Mouse (Mus musculus): ENCODE results near the gene Mapk6. TPM values are rescaled to one million over a fixed set of nuclear protein-coding genes. Genes with fewer than 3 reads are reported as not detected.
A peak's percentile ranks its signal among the peaks of the same experiment; 100 is the strongest.
"Not testable (repeated sequence)": the region's sequence is repeated elsewhere in the genome, so short reads cannot be mapped to it uniquely, and the experiment has no call there.

Gene Mapk6
- polyA plus RNA-seq, 1 experiment from 2014 or later, result 66.3 TPM

DNA sequence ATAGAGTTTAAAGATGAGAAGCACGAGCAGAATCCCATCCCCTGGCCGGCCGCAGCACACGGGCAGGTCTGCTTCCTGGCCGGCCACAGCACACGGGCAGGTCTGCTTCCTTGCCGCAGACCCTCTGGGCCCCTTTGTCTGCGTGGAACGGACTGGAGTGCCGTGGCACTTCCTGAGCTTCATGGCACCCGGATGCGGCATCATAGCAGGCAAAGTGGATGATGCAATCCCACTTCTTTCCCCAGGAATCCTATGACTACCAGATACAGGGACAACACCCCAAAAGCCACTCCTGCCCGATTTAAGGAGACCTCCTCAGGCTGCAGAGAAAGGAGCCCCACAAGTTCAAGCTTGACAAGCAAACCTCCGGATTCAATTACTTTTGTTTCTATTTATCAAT, 27.0 kb downstream of the Mapk6 start:
- H3K27me3 ChIP-seq (replicated peaks; ENCODE audit: control insufficient read depth, insufficient read depth, low read length), result no peaks in the 10 kb centered on the region
- H3K27ac ChIP-seq (ENCODE audit: low read depth), result no peak overlapping the region
- H3K9me3 ChIP-seq (ENCODE audit: control insufficient read depth, low read length), result no peaks in the 10 kb centered on the region
- ATAC-seq (replicated peaks; ENCODE audit: low FRiP score, low TSS enrichment, low read depth), result no peak
- DNase-seq (ENCODE audit: low spot score), result no peak
- H3K9ac ChIP-seq (ENCODE audit: low read length), result no peak overlapping the region
- H3K4me1 ChIP-seq (replicated peaks; ENCODE audit: control insufficient read depth, insufficient read depth, low read length), result no peaks in the 10 kb centered on the region
- WGBS, result 93% methylated on average over 14 of the region's 14 CpGs
- no peak overlapping the region for H3K4me3 ChIP-seq (ENCODE audit: low read depth, low read length)
- no peak overlapping the region for H3K4me2 ChIP-seq (ENCODE audit: low read length)
- peaks cover 22% of the 10 kb centered on the region for H3K36me3 ChIP-seq (ENCODE audit: control insufficient read depth, insufficient read depth, low read length)

DNA sequence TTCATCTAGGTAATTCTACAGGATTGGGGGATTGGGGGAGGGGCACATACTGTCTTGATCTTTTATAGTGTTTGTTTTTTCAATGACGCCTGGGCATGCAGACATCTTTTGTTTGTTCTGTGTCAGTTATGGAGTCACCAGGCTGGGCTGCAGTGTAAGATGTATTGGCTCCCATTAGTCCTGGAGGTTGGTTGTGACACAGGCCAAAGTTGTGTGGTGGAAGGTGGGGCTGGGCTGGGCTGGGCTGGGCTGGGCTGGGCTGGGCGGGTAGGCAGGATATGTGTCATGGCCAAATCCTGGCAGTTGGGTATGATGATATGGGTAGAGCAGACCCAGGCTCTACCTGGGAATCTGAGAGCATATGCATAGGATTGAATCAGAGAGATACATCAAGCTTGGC, 31.0 kb downstream of the Mapk6 start:
- H3K4me3 ChIP-seq (ENCODE audit: low read depth, low read length), result no peak overlapping the region
- WGBS, result 75% methylated on average over 2 of the region's 2 CpGs

DNA sequence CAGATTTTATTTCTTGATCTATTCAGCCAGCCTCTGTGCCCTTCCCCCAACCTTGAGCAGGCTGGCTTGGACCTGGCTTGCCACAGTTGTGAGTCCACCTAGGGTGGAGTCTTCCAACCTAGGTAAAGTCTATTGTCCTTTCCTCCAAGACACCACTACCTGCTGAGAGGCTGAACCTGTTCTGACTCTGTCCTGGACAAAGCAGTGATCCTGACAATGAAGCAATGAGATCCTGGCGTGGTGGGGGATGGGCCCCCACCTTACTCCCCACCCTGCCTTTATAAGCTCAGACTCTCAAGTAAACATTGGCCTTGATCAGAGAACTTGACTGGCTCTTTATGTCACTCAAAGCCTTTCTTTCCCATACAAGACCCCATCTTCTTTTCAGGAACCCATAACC, 33.4 kb downstream of the Mapk6 start:
- ATAC-seq (replicated peaks; ENCODE audit: low FRiP score, low TSS enrichment, low read depth), result no peak
- 73% methylated on average over 1 of the region's 1 CpGs for WGBS

More for the DNA sequence above, 31.0 kb downstream of the Mapk6 start:
- Histone ChIP-seq H3K4me1 (replicated peaks; ENCODE audit: control insufficient read depth, insufficient read depth, low read length) (no peaks in the 10 kb centered on the region), H3K9ac (ENCODE audit: low read length) (no peak overlapping the region), H3K27me3 (replicated peaks; ENCODE audit: control insufficient read depth, insufficient read depth, low read length) (no peaks in the 10 kb centered on the region), H3K36me3 (ENCODE audit: control insufficient read depth, insufficient read depth, low read length) (no peaks in the 10 kb centered on the region), H3K4me2 (ENCODE audit: low read length) (no peak overlapping the region), H3K27ac (ENCODE audit: low read depth) (no peak overlapping the region), H3K9me3 (ENCODE audit: control insufficient read depth, low read length) (no peaks in the 10 kb centered on the region)
- no peak for DNase-seq (ENCODE audit: low spot score)
- 0 out of 2 replicates have a peak, but pooled peaks have one; percentile 27 for ATAC-seq (replicated peaks; ENCODE audit: low FRiP score, low TSS enrichment, low read depth)

DNA sequence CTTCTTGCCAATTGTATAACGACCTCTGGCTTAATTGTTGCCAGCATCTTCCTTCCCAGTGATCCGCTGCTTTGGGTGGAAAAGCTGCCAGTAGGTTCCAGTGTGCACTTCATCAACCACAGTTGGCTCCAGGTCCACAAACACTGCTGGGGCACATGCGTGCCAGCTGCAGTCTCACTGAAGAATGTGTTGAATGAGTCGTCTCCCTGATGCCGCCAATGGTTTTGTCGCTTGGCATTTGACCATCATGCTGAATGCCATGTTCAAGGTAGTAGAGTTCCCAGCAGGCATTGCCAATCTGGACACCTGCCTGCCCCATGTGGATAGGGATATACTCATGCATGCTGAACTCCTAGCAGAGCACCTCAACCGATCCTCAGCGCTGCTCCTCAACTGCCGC, 34.2 kb downstream of the Mapk6 start:
- Histone ChIP-seq H3K4me2 (ENCODE audit: low read length) (no peak overlapping the region), H3K4me3 (ENCODE audit: low read depth, low read length) (no peak overlapping the region), H3K4me1 (replicated peaks; ENCODE audit: control insufficient read depth, insufficient read depth, low read length) (no peaks in the 10 kb centered on the region), H3K9ac (ENCODE audit: low read length) (no peak overlapping the region), H3K36me3 (ENCODE audit: control insufficient read depth, insufficient read depth, low read length) (no peaks in the 10 kb centered on the region), H3K27ac (ENCODE audit: low read depth) (no peak overlapping the region), H3K27me3 (replicated peaks; ENCODE audit: control insufficient read depth, insufficient read depth, low read length) (no peaks in the 10 kb centered on the region), H3K9me3 (ENCODE audit: control insufficient read depth, low read length) (no peaks in the 10 kb centered on the region)
- ATAC-seq (replicated peaks; ENCODE audit: low FRiP score, low TSS enrichment, low read depth), result no peak
- DNase-seq (ENCODE audit: low spot score), result no peak
- WGBS, result 94% methylated on average over 9 of the region's 9 CpGs

More for the DNA sequence above, 33.4 kb downstream of the Mapk6 start:
- H3K9ac ChIP-seq (ENCODE audit: low read length), result no peak overlapping the region
- no peak overlapping the region for H3K27ac ChIP-seq (ENCODE audit: low read depth)
- no peaks in the 10 kb centered on the region for H3K27me3 ChIP-seq (replicated peaks; ENCODE audit: control insufficient read depth, insufficient read depth, low read length)
- DNase-seq (ENCODE audit: low spot score), result no peak
- no peak overlapping the region for H3K4me3 ChIP-seq (ENCODE audit: low read depth, low read length)
- no peaks in the 10 kb centered on the region for H3K36me3 ChIP-seq (ENCODE audit: control insufficient read depth, insufficient read depth, low read length)
- no peaks in the 10 kb centered on the region for H3K4me1 ChIP-seq (replicated peaks; ENCODE audit: control insufficient read depth, insufficient read depth, low read length)
- no peaks in the 10 kb centered on the region for H3K9me3 ChIP-seq (ENCODE audit: control insufficient read depth, low read length)
- H3K4me2 ChIP-seq (ENCODE audit: low read length), result no peak overlapping the region

DNA sequence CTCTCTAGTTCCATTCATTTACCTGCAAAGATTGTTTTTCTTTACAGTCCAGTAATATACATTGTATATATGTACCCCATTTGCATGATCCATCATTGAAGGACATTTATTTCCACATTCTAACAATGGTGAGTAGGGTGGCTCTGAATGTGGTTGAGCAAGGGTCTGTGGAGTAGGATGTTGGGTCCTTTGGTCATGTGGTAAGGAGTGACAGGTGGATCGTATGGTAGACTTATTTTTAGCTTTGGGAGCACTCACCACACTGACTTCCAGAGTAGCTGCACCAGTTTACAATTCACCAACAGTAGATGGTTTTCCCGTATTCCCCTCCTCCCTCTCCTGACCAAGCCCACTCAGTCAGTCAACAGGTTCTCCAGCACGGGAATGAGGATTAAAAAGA, 41.0 kb downstream of the Mapk6 start:
- Histone ChIP-seq H3K36me3 (ENCODE audit: control insufficient read depth, insufficient read depth, low read length) (no peaks in the 10 kb centered on the region), H3K27me3 (replicated peaks; ENCODE audit: control insufficient read depth, insufficient read depth, low read length) (no peaks in the 10 kb centered on the region), H3K27ac (ENCODE audit: low read depth) (no peak overlapping the region), H3K4me2 (ENCODE audit: low read length) (no peak overlapping the region), H3K4me1 (replicated peaks; ENCODE audit: control insufficient read depth, insufficient read depth, low read length) (no peaks in the 10 kb centered on the region), H3K4me3 (ENCODE audit: low read depth, low read length) (no peak overlapping the region), H3K9ac (ENCODE audit: low read length) (no peak overlapping the region), H3K9me3 (ENCODE audit: control insufficient read depth, low read length) (no peaks in the 10 kb centered on the region)
- ATAC-seq (replicated peaks; ENCODE audit: low FRiP score, low TSS enrichment, low read depth), result no peak
- WGBS, result 73% methylated on average over 3 of the region's 3 CpGs
- DNase-seq (ENCODE audit: low spot score), result no peak

DNA sequence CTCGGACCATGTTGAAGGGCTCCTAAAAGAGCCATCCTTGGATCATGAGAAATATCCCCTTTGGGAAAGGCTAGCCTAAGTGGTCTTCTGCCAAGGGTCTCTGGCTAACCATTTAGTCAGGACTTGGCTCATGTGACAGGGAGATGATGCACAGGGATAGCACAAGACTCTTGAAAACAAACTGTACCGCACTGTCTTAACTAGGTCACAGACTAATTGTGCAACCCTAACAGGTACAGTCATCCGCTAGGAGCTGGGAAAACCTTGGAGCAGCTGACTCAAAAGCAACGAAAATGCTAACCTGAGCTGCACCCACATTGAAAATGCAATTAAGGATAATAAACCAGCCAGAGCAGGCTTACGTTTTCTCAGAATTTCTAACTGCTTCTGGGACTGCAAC, 43.6 kb downstream of the Mapk6 start:
- Histone ChIP-seq H3K36me3 (ENCODE audit: control insufficient read depth, insufficient read depth, low read length) (no peaks in the 10 kb centered on the region), H3K4me3 (ENCODE audit: low read depth, low read length) (no peak overlapping the region), H3K27me3 (replicated peaks; ENCODE audit: control insufficient read depth, insufficient read depth, low read length) (no peaks in the 10 kb centered on the region), H3K9ac (ENCODE audit: low read length) (no peak overlapping the region), H3K4me2 (ENCODE audit: low read length) (no peak overlapping the region), H3K4me1 (replicated peaks; ENCODE audit: control insufficient read depth, insufficient read depth, low read length) (no peaks in the 10 kb centered on the region), H3K27ac (ENCODE audit: low read depth) (no peak overlapping the region), H3K9me3 (ENCODE audit: control insufficient read depth, low read length) (no peaks in the 10 kb centered on the region)
- DNase-seq (ENCODE audit: low spot score), result no peak
- no peak for ATAC-seq (replicated peaks; ENCODE audit: low FRiP score, low TSS enrichment, low read depth)
- WGBS, result 61% methylated on average over 5 of the region's 5 CpGs

DNA sequence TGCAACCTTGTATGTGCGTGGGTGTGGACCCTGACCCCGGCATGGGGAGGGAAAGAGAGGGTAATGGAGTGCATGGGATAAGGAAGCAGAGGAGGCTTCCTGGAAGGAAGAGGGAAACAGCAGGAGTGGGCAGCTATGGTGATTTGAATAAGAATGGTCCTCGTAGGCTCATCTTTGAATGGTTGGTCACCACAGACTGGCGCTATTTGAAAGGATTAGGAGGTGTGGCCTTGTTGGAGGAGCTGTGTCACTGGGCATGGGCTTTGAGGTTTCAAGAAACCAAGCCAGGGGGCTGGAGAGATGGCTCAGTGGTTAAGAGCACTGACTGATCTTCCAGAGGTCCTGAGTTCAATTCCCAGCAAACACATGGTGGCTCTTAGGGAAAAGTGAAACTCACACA, 44.6 kb downstream of the Mapk6 start:
- Histone ChIP-seq H3K36me3 (ENCODE audit: control insufficient read depth, insufficient read depth, low read length) (no peaks in the 10 kb centered on the region), H3K4me2 (ENCODE audit: low read length) (no peak overlapping the region), H3K9ac (ENCODE audit: low read length) (no peak overlapping the region), H3K4me1 (replicated peaks; ENCODE audit: control insufficient read depth, insufficient read depth, low read length) (no peaks in the 10 kb centered on the region), H3K4me3 (ENCODE audit: low read depth, low read length) (no peak overlapping the region), H3K27me3 (replicated peaks; ENCODE audit: control insufficient read depth, insufficient read depth, low read length) (no peaks in the 10 kb centered on the region), H3K9me3 (ENCODE audit: control insufficient read depth, low read length) (no peaks in the 10 kb centered on the region), H3K27ac (ENCODE audit: low read depth) (no peak overlapping the region)
- DNase-seq (ENCODE audit: low spot score) (no peak), ATAC-seq (replicated peaks; ENCODE audit: low FRiP score, low TSS enrichment, low read depth) (no peak)
- 76% methylated on average over 3 of the region's 4 CpGs for WGBS

DNA sequence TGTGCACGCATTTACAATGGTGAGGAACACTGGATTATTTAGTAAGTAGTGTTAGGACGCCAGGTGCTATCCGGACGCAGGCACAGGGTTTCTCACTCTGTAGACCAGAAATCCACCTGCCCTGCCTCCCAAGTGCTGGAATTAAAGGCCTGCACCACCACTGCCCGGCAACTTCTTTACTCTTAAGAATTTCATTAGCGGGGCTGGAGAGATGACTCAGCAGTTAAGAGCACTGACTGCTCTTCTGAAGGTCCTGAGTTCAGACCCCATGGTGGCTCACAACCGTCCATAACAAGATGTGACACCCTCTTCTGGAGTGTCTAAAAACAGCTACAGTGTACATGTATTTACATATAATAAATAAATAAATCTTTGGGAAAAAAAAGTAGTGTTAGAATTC, 46.1 kb downstream of the Mapk6 start:
- H3K4me3 ChIP-seq (ENCODE audit: low read depth, low read length); H3K4me1 ChIP-seq (replicated peaks; ENCODE audit: control insufficient read depth, insufficient read depth, low read length); DNase-seq (ENCODE audit: low spot score); H3K4me2 ChIP-seq (ENCODE audit: low read length); H3K36me3 ChIP-seq (ENCODE audit: control insufficient read depth, insufficient read depth, low read length); H3K9me3 ChIP-seq (ENCODE audit: control insufficient read depth, low read length); ATAC-seq (replicated peaks; ENCODE audit: low FRiP score, low TSS enrichment, low read depth); H3K27me3 ChIP-seq (replicated peaks; ENCODE audit: control insufficient read depth, insufficient read depth, low read length); H3K27ac ChIP-seq (ENCODE audit: low read depth); H3K9ac ChIP-seq (ENCODE audit: low read length): not testable (repeated sequence)
- WGBS, result 71% methylated on average over 7 of the region's 7 CpGs

DNA sequence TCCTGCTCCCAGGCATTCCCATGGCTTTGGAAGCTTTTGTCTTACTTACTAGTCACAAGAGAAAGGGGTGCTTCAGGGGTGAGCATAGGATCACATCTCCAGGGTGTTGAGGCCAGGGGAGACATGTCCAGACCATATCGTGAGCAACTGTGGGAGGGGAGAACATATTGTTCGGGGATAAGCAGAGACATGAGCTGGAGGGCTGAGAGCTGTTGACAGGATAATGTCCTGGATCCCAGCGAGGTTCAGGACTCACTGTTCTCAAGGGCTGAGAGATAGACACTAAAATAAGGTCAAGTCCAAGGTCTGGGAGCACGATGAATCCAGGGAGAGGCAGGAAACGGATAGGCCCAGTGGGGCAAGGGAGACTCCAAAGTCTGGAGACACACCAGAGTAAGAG, 46.8 kb downstream of the Mapk6 start:
- DNase-seq (ENCODE audit: low spot score) (no peak), ATAC-seq (replicated peaks; ENCODE audit: low FRiP score, low TSS enrichment, low read depth) (no peak)
- Histone ChIP-seq H3K4me3 (ENCODE audit: low read depth, low read length) (no peak overlapping the region), H3K27me3 (replicated peaks; ENCODE audit: control insufficient read depth, insufficient read depth, low read length) (no peaks in the 10 kb centered on the region), H3K9ac (ENCODE audit: low read length) (no peak overlapping the region), H3K36me3 (ENCODE audit: control insufficient read depth, insufficient read depth, low read length) (no peaks in the 10 kb centered on the region), H3K4me1 (replicated peaks; ENCODE audit: control insufficient read depth, insufficient read depth, low read length) (no peaks in the 10 kb centered on the region), H3K27ac (ENCODE audit: low read depth) (no peak overlapping the region), H3K4me2 (ENCODE audit: low read length) (no peak overlapping the region), H3K9me3 (ENCODE audit: control insufficient read depth, low read length) (no peaks in the 10 kb centered on the region)
- WGBS, result 79% methylated on average over 5 of the region's 5 CpGs
